Mouse (Mus musculus) gastrocnemius, postnatal 25 days (tissue): ENCODE results near the gene Trim30d. TPM values are rescaled to one million over a fixed set of nuclear protein-coding genes. Genes with fewer than 3 reads are reported as not detected.
"Not testable (repeated sequence)": the region's sequence is repeated elsewhere in the genome, so short reads cannot be mapped to it uniquely, and the experiment has no call there.

Source experiments
- DNase-seq: peaks from one replicate; pipeline ENCODE4 v3.0.0; 2022
- long read RNA-seq, 2 experiments: library from polyadenylated mRNA; stranded (forward); transcript quantifications; one replicate each; pipeline ENCODE4 v2.0.0; 2021
- total RNA-seq, 2 experiments: library from RNA; stranded (reverse); gene quantifications; 1 replicate in 1 of 2; 2 replicates in 1 of 2; pipeline ENCODE4 v1.2.3; 2021

Gene Trim30d
- under 1 TPM; 0.49 to 0.54 TPM for total RNA-seq
- long read RNA-seq, experiment 1, result 0 reads
- long read RNA-seq, experiment 2, result 0 reads

DNA sequence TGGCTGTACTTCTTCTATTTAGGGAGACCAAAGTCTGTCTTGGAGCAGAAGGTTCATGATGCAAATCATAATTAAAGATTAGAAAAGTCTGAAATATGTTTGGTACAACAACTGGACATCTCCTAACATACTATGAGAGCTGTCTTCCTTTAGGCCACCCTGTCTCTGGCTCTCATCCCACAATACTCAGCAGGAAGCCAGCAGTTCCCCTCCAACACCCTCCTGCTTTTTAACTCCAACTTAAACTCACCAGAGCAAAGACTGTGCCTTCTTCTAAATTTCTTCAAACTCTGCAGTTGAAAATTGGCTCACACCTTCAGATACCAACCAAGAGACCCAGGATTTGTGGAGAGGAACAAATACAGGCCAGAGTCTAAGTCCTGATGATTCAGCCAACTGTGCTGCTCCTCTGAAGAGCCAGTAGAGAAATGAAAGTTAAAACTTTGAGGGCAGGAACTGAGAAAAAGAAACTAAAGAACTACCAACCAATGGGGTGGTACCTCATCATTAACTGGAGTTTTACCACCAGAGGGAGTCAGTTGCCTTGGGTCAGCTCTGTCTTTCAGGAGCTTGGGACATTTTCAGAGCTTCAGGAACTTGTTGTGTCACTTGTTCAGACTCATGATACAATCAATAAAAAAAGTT is at the start of gene Trim30d:
TSS of gene Trim30d (minus strand) at position 429 of the 645 bp plus-strand sequence.
- not testable (repeated sequence) for DNase-seq

DNA sequence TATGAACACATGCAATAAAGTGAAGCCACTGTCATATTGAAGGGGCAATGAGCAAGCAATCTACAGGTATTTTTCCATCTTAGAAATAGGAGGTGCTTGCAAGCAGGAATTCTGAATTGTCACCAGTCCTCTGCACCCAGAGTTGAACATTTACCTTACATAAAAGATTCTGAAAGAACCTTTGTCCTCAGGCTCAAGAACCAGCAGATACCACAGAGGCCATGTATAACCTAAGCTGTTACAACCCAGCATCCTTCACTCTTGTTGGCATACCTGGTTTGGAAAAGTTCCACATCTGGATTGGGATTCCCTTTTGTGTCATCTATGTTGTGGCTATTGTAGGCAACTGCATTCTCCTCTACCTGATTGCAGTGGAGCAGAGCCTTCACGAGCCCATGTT is 45.1 kb upstream of the Trim30d start:
- no peak for DNase-seq

DNA sequence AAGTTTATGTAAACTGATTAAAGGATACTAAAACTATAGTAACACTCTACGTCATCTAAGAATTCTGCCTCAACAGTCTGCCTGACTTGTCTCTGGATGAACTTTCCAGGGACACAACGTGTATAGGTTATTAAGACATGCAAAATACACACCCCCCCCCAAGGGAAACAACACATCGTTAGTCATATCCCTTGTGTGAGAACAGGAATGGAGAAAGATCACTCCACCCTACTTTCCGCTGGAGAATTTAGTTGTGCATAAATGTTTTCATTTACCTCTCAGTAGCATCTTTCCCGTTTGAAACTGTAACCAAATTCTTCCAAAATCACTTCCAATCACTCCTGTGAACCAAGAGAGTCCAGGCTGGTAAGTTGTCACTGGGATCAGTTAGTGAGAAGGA is 42.2 kb upstream of the Trim30d start, which contains the start of gene Olfr651:
TSS of gene Olfr651 (plus strand) at position 301 of the 400 bp plus-strand sequence.
- DNase-seq, result no peak

DNA sequence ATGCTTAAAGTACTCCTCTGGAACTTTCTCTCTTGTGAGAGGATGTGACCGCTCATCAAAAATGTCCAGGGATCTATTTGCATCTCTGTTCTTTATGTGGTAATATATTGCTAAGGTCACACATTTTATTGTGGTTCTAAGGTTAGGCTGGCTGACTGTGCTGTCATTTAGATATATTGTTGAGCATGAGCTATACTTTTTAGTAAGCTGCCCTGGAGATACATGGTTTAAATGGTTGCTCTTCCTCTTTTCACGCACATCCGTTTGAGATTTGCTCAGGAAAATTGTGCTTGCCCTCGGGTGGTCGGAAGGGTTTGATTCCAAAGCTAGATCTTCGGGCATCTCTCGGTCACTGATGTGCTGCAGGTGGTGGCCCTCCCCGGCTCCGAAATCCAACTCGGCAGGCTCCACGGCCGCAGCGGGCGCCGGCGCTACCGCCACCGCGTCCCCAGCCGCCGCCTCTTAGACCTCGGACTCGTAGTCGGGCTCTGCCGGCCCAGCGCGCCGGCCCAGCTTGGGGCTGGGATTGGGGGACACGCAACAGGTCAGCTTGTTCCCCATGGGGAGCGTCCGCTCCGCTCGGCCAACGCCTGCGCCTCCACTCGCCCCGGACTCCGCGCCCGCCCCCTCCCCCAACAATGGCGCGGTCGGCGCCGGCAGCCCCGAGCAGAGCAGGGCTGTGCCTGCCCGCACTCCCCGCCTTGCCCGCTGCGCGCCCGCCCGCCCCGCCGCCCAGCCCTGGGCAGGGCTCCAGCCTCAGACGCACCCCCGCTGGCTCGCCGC is 5.9 kb downstream of the Trim30d start:
- no peak for DNase-seq

DNA sequence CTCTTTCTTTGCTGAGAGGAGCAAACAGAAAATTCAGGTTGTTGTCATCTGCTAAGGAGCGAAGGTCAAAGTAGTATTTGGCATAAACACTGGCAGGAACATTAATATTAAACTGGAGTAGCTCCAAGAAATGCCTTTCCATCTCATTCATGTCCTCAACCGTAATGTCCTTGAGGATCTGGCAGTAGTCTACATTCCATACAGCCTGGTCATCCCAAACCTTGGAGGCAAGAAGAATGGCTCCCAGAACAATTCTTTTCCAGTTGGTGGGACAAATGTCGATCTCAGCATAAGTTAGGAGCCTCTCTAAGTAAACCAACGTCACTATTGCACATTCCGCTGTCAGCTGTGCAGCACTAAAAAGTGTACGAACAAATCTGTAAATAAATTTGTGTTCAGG is 6.5 kb downstream of the Trim30d start:
- not testable (repeated sequence) for DNase-seq

DNA sequence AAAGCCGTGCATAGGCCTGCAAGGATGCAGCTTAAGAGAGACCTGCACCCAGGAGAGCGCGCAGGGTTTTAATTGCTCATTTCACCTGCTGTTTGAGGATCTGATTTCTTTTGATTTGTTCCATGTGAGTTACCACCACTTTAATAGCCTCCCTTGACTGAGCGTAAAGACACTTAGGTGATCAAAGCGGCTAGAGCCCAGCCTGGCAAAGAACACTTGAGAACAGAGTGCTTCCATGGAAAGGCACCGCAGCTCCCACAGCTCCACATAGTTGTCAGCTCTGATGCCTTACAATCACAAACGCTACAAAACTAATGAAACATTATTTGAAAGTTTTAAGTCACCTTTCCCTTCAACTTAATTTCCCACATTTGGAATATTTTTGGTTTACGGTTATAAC is 8.2 kb downstream of the Trim30d start:
- DNase-seq, result not testable (repeated sequence)

DNA sequence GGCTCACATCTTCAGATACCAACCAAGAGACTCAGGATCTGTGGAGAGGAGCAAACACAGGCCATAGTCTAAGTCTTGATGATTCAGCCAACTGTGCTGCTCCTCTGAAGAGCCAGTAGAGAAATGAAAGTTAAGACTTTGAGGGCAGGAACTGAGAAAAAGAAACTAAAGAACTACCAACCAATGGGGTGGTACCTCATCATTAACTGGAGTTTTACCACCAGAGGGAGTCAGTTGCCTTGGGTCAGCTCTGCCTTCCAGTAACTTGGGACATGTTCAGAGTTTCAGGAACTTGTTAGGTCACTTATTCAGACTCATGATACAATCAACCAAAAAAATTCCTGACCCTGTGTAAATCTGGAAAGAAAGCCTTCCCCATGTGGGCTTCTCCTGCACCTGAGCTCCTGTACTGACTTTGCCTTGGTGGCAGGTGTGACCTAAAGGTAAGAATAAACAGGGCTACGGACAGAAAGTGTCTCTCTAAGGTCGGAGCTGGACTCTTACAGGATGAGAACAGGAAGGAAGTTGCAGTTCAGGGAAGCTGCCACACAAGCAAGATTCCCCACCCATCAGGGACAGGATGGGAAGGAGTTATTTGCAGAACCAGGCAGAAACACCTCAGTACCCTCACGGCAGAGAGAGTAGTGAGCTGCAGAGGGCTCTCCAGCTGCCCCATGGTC is 42.4 kb downstream of the Trim30d start, which contains the start of gene Trim30a:
TSS of gene Trim30a (minus strand) at position 129 of the 680 bp plus-strand sequence.
- no peak for DNase-seq

DNA sequence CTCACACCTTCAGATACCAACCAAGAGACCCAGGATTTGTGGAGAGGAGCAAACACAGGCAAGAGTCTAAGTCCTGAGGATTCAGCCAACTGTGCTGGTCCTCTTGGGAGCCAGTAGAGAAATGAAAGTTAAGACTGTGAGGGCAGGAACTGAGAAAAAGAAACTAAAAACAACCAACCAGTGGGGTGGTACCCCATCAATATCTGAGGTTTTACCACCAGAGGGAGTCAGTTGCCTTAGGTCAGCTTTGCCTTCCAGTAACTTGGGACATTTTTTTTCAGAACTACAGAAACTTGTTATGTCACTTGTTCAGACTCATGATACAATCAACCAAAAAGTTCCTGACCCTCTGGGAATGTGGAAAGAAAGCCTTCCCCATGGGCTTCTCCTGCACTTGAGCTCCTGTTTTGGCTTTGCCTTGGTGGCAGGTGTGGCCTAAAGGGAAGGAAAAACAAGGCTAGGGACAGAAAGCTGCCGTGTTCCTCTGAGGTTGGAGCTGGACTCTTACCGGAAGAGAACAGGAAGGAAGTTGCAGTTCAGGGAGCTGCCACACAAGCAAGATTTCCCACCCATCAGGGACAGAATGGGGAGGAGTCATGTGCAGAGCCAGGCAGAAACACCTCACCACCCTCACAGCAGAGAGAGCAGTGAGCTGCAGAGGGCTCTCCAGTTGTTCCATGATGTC is 61.5 kb downstream of the Trim30d start:
- no peak for DNase-seq

Other genes with a start within 250 kb of the Trim30d start
- gene Trim5, start 219.8 kb downstream of the Trim30d start, total RNA-seq, result 1 to 10 TPM in 1 of 2 experiments, under 1 TPM in 1; 0.99 to 1.1 TPM
- gene Trim12a, start 192.4 kb downstream of the Trim30d start, total RNA-seq, result 1 to 10 TPM; 2.1 to 3.8 TPM
- under 1 TPM in 1 of 2 experiments, not detected in 1; 0.16 TPM for gene Trim34b, start 178.4 kb downstream of the Trim30d start, total RNA-seq
- 1 to 10 TPM; 2.5 TPM for gene Trim12c, start 154.5 kb downstream of the Trim30d start, total RNA-seq
- gene Trim30b, start 138.0 kb downstream of the Trim30d start, total RNA-seq, result not detected
- not detected for gene Trim30c, start 107.0 kb downstream of the Trim30d start, total RNA-seq
- gene Trim30a, start 42.7 kb downstream of the Trim30d start, total RNA-seq, result 1 to 10 TPM; 1.2 to 1.4 TPM
- not detected for gene Olfr651, start 42.3 kb upstream of the Trim30d start, total RNA-seq
- not detected for gene Olfr652, start 53.1 kb upstream of the Trim30d start, total RNA-seq
- not detected for gene Olfr653, start 69.5 kb upstream of the Trim30d start, total RNA-seq
- not detected for gene Olfr654, start 79.2 kb upstream of the Trim30d start, total RNA-seq
- not detected for gene Olfr655, start 93.9 kb upstream of the Trim30d start, total RNA-seq
- gene Olfr656, start 106.1 kb upstream of the Trim30d start, total RNA-seq, result not detected
- not detected for gene Olfr657, start 116.9 kb upstream of the Trim30d start, total RNA-seq
- gene Olfr658, start 139.5 kb upstream of the Trim30d start, total RNA-seq, result not detected
- not detected for gene Olfr659, start 158.9 kb upstream of the Trim30d start, total RNA-seq
- not detected for gene Olfr661, start 178.7 kb upstream of the Trim30d start, total RNA-seq